Mouse (Mus musculus): Measurements from ENCODE around the gene Zscan21.

GRCm38 (mm10) chr5:138081446-138081845 is 35.3 kb upstream of the Zscan21 start:
- no peak for TF ChIP-seq EP300 (IDR thresholded peaks at IDR 0.05; ENCODE audit: insufficient read depth, low read depth, low read length)
- no peak for TF ChIP-seq CTCF (IDR thresholded peaks at IDR 0.05; ENCODE audit: low read depth, low read length)

Data from ES-Bruce4 (cell line).